In the genomic region with DNA sequence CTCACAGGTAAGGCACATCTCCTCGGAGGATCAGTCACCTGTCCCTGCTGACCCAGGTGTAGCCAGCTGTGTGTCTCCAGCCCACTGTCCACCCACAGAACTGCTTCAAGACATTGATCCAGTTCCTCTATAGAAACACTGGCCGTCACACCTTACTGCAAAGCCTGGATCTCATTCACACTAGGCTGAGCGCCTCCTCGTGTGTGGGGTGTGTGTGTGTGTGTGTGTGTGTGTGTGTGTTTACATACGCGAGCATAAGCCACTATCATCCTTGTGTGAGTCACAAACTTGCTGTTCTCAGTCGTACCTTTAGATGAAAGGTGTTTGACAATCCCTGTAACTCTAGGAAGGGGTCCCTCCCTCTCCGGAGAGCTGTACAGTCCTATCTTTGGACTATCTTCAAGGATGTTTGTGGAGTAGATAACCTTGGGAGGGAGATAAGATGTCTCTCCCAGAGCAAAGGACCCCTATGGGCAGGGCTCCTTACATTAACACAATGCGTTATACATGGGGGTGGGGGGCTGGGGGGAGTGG, we compare ENCODE assay signal across 39 mouse cellular contexts. TPM values are rescaled to one million over a fixed set of nuclear protein-coding genes. Genes with fewer than 3 reads are reported as not detected.
DNase-seq lines count a peak whose midpoint lies in the region; ATAC-seq and TF ChIP-seq lines count a peak whose summit lies in the region.
"Had no signal": no experiment of that assay in that cellular context is flagged by ENCODE, and none has a peak within 500 bp of the region (broad histone marks: within the 10 kb centered on the region; RNA-seq: fewer than 3 reads in every experiment).

No protein-coding gene starts in this region.

- ATAC-seq in intestine, embryonic 14.5 days (replicated peaks; ENCODE audit: low FRiP score, low TSS enrichment, low read depth): peak; percentile 66; the same call in 1 of the 2 replicates
- ATAC-seq in intestine, postnatal 0 days: no peak
- ATAC-seq in liver, embryonic 16.5 days (ENCODE audit: low read depth): peak; percentile 44
- ATAC-seq in stomach, embryonic 16.5 days (ENCODE audit: insufficient read depth, low FRiP score): peak; percentile 68; the same call in 1 of the 2 replicates
- ATAC-seq: activated CD4-positive, CD25-positive, alpha-beta regulatory T cell, adult 4 months; forebrain, postnatal 0 days; hindbrain, postnatal 0 days; midbrain, embryonic 16.5 days had no signal

- WGBS in intestine, embryonic 14.5 days: 64% methylated on average over 9 of the region's 9 CpGs
- 45% methylated on average over 9 of the region's 9 CpGs for WGBS in intestine, postnatal 0 days
- 38% methylated on average over 9 of the region's 9 CpGs for WGBS in liver, embryonic 16.5 days (ENCODE audit: insufficient replicate concordance)
- 50% methylated on average over 9 of the region's 9 CpGs for WGBS in stomach, embryonic 16.5 days
- WGBS in midbrain, embryonic 10.5 days: 88% methylated on average over 9 of the region's 9 CpGs

- no peak for TF ChIP-seq CTCF in intestine, postnatal 0 days (IDR thresholded peaks at IDR 0.05; ENCODE audit: low read depth)

- H3K4me3 ChIP-seq in intestine, embryonic 14.5 days (ENCODE audit: low read depth, low read length): no peak overlapping the region
- H3K4me3 ChIP-seq in intestine, postnatal 0 days (ENCODE audit: low read depth, low read length): no peak overlapping the region
- no peak overlapping the region for H3K4me3 ChIP-seq in liver, embryonic 16.5 days (ENCODE audit: low read depth, low read length)
- no peak overlapping the region for H3K4me3 ChIP-seq in stomach, embryonic 16.5 days (replicated peaks; ENCODE audit: low read length)
- H3K4me3 ChIP-seq in midbrain, embryonic 10.5 days: no peak overlapping the region
- H3K4me3 ChIP-seq: embryonic facial prominence, embryonic 10.5 days; embryonic facial prominence, embryonic 15.5 days; forebrain, embryonic 12.5 days; heart, embryonic 10.5 days; hindbrain, embryonic 12.5 days; left cerebral cortex, adult 2 months; limb, embryonic 13.5 days had no signal

- H3K4me2 ChIP-seq in intestine, embryonic 14.5 days (ENCODE audit: low read length): no peak overlapping the region
- no peak overlapping the region for H3K4me2 ChIP-seq in intestine, postnatal 0 days (replicated peaks; ENCODE audit: low read depth)
- H3K4me2 ChIP-seq in liver, embryonic 16.5 days (ENCODE audit: low read depth, low read length): peak overlapping the region; percentile 26
- no peak overlapping the region for H3K4me2 ChIP-seq in stomach, embryonic 16.5 days (ENCODE audit: low read depth, low read length)
- H3K4me2 ChIP-seq: embryonic facial prominence, embryonic 15.5 days; forebrain, embryonic 12.5 days; hindbrain, embryonic 12.5 days; limb, embryonic 13.5 days; lung, embryonic 14.5 days; midbrain, embryonic 11.5 days had no signal

- H3K9ac ChIP-seq in intestine, embryonic 14.5 days (ENCODE audit: low read length): no peak overlapping the region
- no peak overlapping the region for H3K9ac ChIP-seq in intestine, postnatal 0 days (ENCODE audit: low read depth, low read length)
- H3K9ac ChIP-seq in liver, embryonic 16.5 days (ENCODE audit: low read depth, low read length): no peak overlapping the region
- H3K9ac ChIP-seq in stomach, embryonic 16.5 days (ENCODE audit: low read length): no peak overlapping the region
- H3K9ac ChIP-seq: embryonic facial prominence, embryonic 15.5 days; forebrain, embryonic 12.5 days; forebrain, postnatal 0 days; hindbrain, embryonic 12.5 days; limb, embryonic 13.5 days; lung, embryonic 14.5 days had no signal

- H3K4me1 ChIP-seq in intestine, embryonic 14.5 days (replicated peaks; ENCODE audit: control insufficient read depth, insufficient read depth, low read length): 0 out of 2 replicates have a peak, but pooled peaks cover 4% of the 10 kb centered on the region
- no peaks in the 10 kb centered on the region for H3K4me1 ChIP-seq in intestine, postnatal 0 days (replicated peaks; ENCODE audit: control insufficient read depth, insufficient read depth, low read length)
- no peaks in the 10 kb centered on the region; the same call in 1 of the 2 replicates for H3K4me1 ChIP-seq in liver, embryonic 16.5 days (ENCODE audit: control insufficient read depth, low read depth, low read length)
- H3K4me1 ChIP-seq in stomach, embryonic 16.5 days (ENCODE audit: control insufficient read depth, insufficient read depth, low read length): peaks cover 3% of the 10 kb centered on the region; the same call in 1 of the 2 replicates
- peaks cover 4% of the 10 kb centered on the region; the same call in 1 of the 2 replicates for H3K4me1 ChIP-seq in midbrain, embryonic 10.5 days
- H3K4me1 ChIP-seq: embryonic facial prominence, embryonic 15.5 days; limb, embryonic 13.5 days had no signal

- H3K27ac ChIP-seq in intestine, embryonic 14.5 days (ENCODE audit: low read depth): 0 out of 2 replicates have a peak overlapping the region, but pooled peaks have one; percentile 2
- H3K27ac ChIP-seq in intestine, postnatal 0 days (ENCODE audit: low read depth, low read length): no peak overlapping the region
- 0 out of 2 replicates have a peak overlapping the region, but pooled peaks have one; percentile 47 for H3K27ac ChIP-seq in liver, embryonic 16.5 days (ENCODE audit: low read length)
- peak overlapping the region; percentile 25; the same call in 1 of the 2 replicates for H3K27ac ChIP-seq in stomach, embryonic 16.5 days (ENCODE audit: low read length)
- no peak overlapping the region for H3K27ac ChIP-seq in midbrain, embryonic 10.5 days (replicated peaks)
- H3K27ac ChIP-seq: embryonic facial prominence, embryonic 10.5 days; embryonic facial prominence, embryonic 15.5 days; forebrain, embryonic 12.5 days; heart, embryonic 10.5 days; hindbrain, embryonic 12.5 days; hindbrain, postnatal 0 days; left cerebral cortex, adult 2 months; limb, embryonic 13.5 days had no signal

- DNase-seq in intestine, embryonic 14.5 days (ENCODE audit: low spot score): no peak
- DNase-seq in kidney, postnatal 4 days: peak; percentile 7 to 37
- no peak for DNase-seq in kidney, adult 8-10 months
- no peak for DNase-seq in midbrain, embryonic 10.5 days (ENCODE audit: low spot score)
- DNase-seq in left cerebral cortex, adult 8-10 months (ENCODE audit: low spot score in 2 of 2): no peak
- DNase-seq: cerebellum, adult 2 months; cerebellum, postnatal 14 days; forebrain, postnatal 0 days; gastrocnemius, postnatal 10 days; heart, postnatal 36 days; lung, embryonic 14.5 days; lung, postnatal 14 days; right cerebral cortex, postnatal 25 days had no signal

- no peaks in the 10 kb centered on the region for H3K27me3 ChIP-seq in intestine, embryonic 14.5 days (replicated peaks; ENCODE audit: control insufficient read depth, insufficient read depth, low read length)
- no peaks in the 10 kb centered on the region for H3K27me3 ChIP-seq in intestine, postnatal 0 days (replicated peaks; ENCODE audit: control insufficient read depth, insufficient read depth, low read length)
- no peaks in the 10 kb centered on the region for H3K27me3 ChIP-seq in liver, embryonic 16.5 days (ENCODE audit: control insufficient read depth, insufficient read depth, low read depth, low read length)
- no peaks in the 10 kb centered on the region for H3K27me3 ChIP-seq in stomach, embryonic 16.5 days (ENCODE audit: control insufficient read depth, insufficient read depth, low read length)
- H3K27me3 ChIP-seq in midbrain, embryonic 10.5 days (ENCODE audit: low read depth, poor library complexity, severe bottlenecking): no peaks in the 10 kb centered on the region
- H3K27me3 ChIP-seq: forebrain, embryonic 12.5 days; hindbrain, embryonic 12.5 days; limb, embryonic 13.5 days had no signal

- no peaks in the 10 kb centered on the region for H3K36me3 ChIP-seq in intestine, embryonic 14.5 days (ENCODE audit: control insufficient read depth, insufficient read depth, low read length)
- H3K36me3 ChIP-seq in intestine, postnatal 0 days (ENCODE audit: control insufficient read depth, insufficient read depth): no peaks in the 10 kb centered on the region
- no peaks in the 10 kb centered on the region for H3K36me3 ChIP-seq in liver, embryonic 16.5 days (ENCODE audit: control insufficient read depth, insufficient read depth)
- H3K36me3 ChIP-seq in stomach, embryonic 16.5 days (ENCODE audit: control insufficient read depth, insufficient read depth, low read length): no peaks in the 10 kb centered on the region
- H3K36me3 ChIP-seq in midbrain, embryonic 10.5 days: no peaks in the 10 kb centered on the region
- H3K36me3 ChIP-seq: embryonic facial prominence, embryonic 10.5 days; embryonic facial prominence, embryonic 15.5 days; forebrain, embryonic 12.5 days; heart, embryonic 10.5 days; hindbrain, embryonic 12.5 days; limb, embryonic 13.5 days had no signal

- H3K9me3 ChIP-seq in intestine, embryonic 14.5 days (ENCODE audit: control insufficient read depth, low read length): 0 out of 2 replicates have a peak, but pooled peaks cover 2% of the 10 kb centered on the region
- H3K9me3 ChIP-seq in intestine, postnatal 0 days (ENCODE audit: control insufficient read depth): no peaks in the 10 kb centered on the region
- no peaks in the 10 kb centered on the region for H3K9me3 ChIP-seq in liver, embryonic 16.5 days (replicated peaks; ENCODE audit: control insufficient read depth, low read length)
- H3K9me3 ChIP-seq in stomach, embryonic 16.5 days (replicated peaks; ENCODE audit: control insufficient read depth, low read length): no peaks in the 10 kb centered on the region
- no peaks in the 10 kb centered on the region for H3K9me3 ChIP-seq in midbrain, embryonic 10.5 days (replicated peaks)
- H3K9me3 ChIP-seq: embryonic facial prominence, embryonic 10.5 days; embryonic facial prominence, embryonic 15.5 days; forebrain, embryonic 12.5 days; heart, embryonic 10.5 days; hindbrain, embryonic 12.5 days had no signal

RNA-seq across cellular contexts. Expression of gene Tff2, which starts 9.0 kb away (rescaled TPM):
- 2.0 TPM in 2 replicates for polyA plus RNA-seq in intestine, embryonic 14.5 days (2014; fragmentation: Nextera tagmentation; extraction: Ambion mirVana)
- polyA plus RNA-seq in intestine, postnatal 0 days (2015; fragmentation: Nextera tagmentation; extraction: Ambion mirVana): 116 and 203 TPM in 2 replicates
- 0.37 TPM in 1 of 2 replicates, not detected in the other for polyA plus RNA-seq in liver, embryonic 16.5 days (2015; fragmentation: Nextera tagmentation; extraction: Ambion mirVana)
- 99.1 and 132 TPM in 2 replicates for polyA plus RNA-seq in stomach, embryonic 16.5 days (2015; fragmentation: Nextera tagmentation; extraction: Ambion mirVana)
- not detected in 2 replicates for polyA plus RNA-seq in midbrain, embryonic 10.5 days (2016; fragmentation: Nextera tagmentation; extraction: Ambion mirVana)
- not detected for total RNA-seq in left cerebral cortex, adult 8-10 months (2022)
- total RNA-seq: adrenal gland, adult 2 months; CH12.LX; ES-E14; forebrain, postnatal 0 days; gastrocnemius, postnatal 10 days; granulocyte monocyte progenitor cell, adult 5-6 weeks; heart, postnatal 36 days; hindbrain, postnatal 0 days; layer of hippocampus, adult 18-20 months; layer of hippocampus, postnatal 14 days; left cerebral cortex, adult 2 months; left cerebral cortex, postnatal 36 days; neutrophil, adult 5-6 weeks had no signal
- polyA plus RNA-seq: activated CD4-positive, CD25-positive, alpha-beta regulatory T cell, adult 4 months; adrenal gland, adult 2 months; C2C12; cerebellum, adult 2 months; embryonic facial prominence, embryonic 10.5 days; forebrain, embryonic 12.5 days; forebrain, postnatal 0 days; heart, embryonic 10.5 days; heart, embryonic 16.5 days; hindbrain, embryonic 12.5 days; hindbrain, postnatal 0 days; limb, embryonic 13.5 days; lung, embryonic 14.5 days; midbrain, embryonic 11.5 days; midbrain, embryonic 16.5 days; neural tube, embryonic 11.5 days had no signal

RNA-seq across cellular contexts. Expression of gene Tff1, which starts 12.0 kb away (rescaled TPM):
- 12.7 and 17.2 TPM in 2 replicates for polyA plus RNA-seq in intestine, embryonic 14.5 days (2014; fragmentation: Nextera tagmentation; extraction: Ambion mirVana)
- 39.4 and 174 TPM in 2 replicates for polyA plus RNA-seq in intestine, postnatal 0 days (2015; fragmentation: Nextera tagmentation; extraction: Ambion mirVana)
- 0.50 TPM in 1 of 2 replicates, not detected in the other for polyA plus RNA-seq in liver, embryonic 16.5 days (2015; fragmentation: Nextera tagmentation; extraction: Ambion mirVana)
- 263 and 418 TPM in 2 replicates for polyA plus RNA-seq in stomach, embryonic 16.5 days (2015; fragmentation: Nextera tagmentation; extraction: Ambion mirVana)
- polyA plus RNA-seq in midbrain, embryonic 10.5 days (2016; fragmentation: Nextera tagmentation; extraction: Ambion mirVana): not detected in 2 replicates
- not detected for total RNA-seq in left cerebral cortex, adult 8-10 months (2022)
- total RNA-seq: adrenal gland, adult 2 months; adrenal gland, postnatal 4 days; ES-E14; forebrain, postnatal 0 days; gastrocnemius, postnatal 10 days; granulocyte monocyte progenitor cell, adult 5-6 weeks; heart, postnatal 36 days; hindbrain, postnatal 0 days; layer of hippocampus, adult 18-20 months; layer of hippocampus, postnatal 14 days; left cerebral cortex, adult 2 months; left cerebral cortex, postnatal 36 days; neutrophil, adult 5-6 weeks had no signal
- polyA plus RNA-seq: C2C12; cerebellum, adult 2 months; embryonic facial prominence, embryonic 10.5 days; embryonic facial prominence, embryonic 15.5 days; forebrain, embryonic 12.5 days; forebrain, postnatal 0 days; heart, embryonic 16.5 days; hindbrain, embryonic 12.5 days; hindbrain, postnatal 0 days; limb, embryonic 13.5 days; lung, embryonic 14.5 days; midbrain, embryonic 11.5 days; midbrain, embryonic 16.5 days; neural tube, embryonic 11.5 days had no signal

RNA-seq across cellular contexts. Expression of gene Tff3, which starts 23.6 kb away (rescaled TPM):
- 315 and 426 TPM in 2 replicates for polyA plus RNA-seq in intestine, embryonic 14.5 days (2014; fragmentation: Nextera tagmentation; extraction: Ambion mirVana)
- polyA plus RNA-seq in intestine, postnatal 0 days (2015; fragmentation: Nextera tagmentation; extraction: Ambion mirVana): 2,043 and 2,206 TPM in 2 replicates
- polyA plus RNA-seq in liver, embryonic 16.5 days (2015; fragmentation: Nextera tagmentation; extraction: Ambion mirVana): 144 and 179 TPM in 2 replicates
- polyA plus RNA-seq in stomach, embryonic 16.5 days (2015; fragmentation: Nextera tagmentation; extraction: Ambion mirVana): 109 and 128 TPM in 2 replicates
- 1.2 TPM in 1 of 2 replicates, not detected in the other for polyA plus RNA-seq in midbrain, embryonic 10.5 days (2016; fragmentation: Nextera tagmentation; extraction: Ambion mirVana)
- not detected for total RNA-seq in left cerebral cortex, adult 8-10 months (2022)
- total RNA-seq: adrenal gland, adult 2 months; adrenal gland, postnatal 4 days; CH12.LX; ES-E14; forebrain, postnatal 0 days; gastrocnemius, postnatal 10 days; granulocyte monocyte progenitor cell, adult 5-6 weeks; heart, postnatal 36 days; hindbrain, postnatal 0 days; layer of hippocampus, adult 18-20 months; layer of hippocampus, postnatal 14 days; left cerebral cortex, adult 2 months; left cerebral cortex, postnatal 36 days; neutrophil, adult 5-6 weeks had no signal
- polyA plus RNA-seq: activated CD4-positive, CD25-positive, alpha-beta regulatory T cell, adult 4 months; C2C12; embryonic facial prominence, embryonic 10.5 days; embryonic facial prominence, embryonic 15.5 days; hindbrain, embryonic 12.5 days; limb, embryonic 13.5 days; lung, embryonic 14.5 days had no signal

RNA-seq across cellular contexts. Expression of gene Tmprss3, which starts 45.7 kb away (rescaled TPM):
- polyA plus RNA-seq in intestine, embryonic 14.5 days (2014; fragmentation: Nextera tagmentation; extraction: Ambion mirVana): 0.12 TPM in 2 replicates
- polyA plus RNA-seq in intestine, postnatal 0 days (2015; fragmentation: Nextera tagmentation; extraction: Ambion mirVana): 0.04 and 0.05 TPM in 2 replicates
- polyA plus RNA-seq in liver, embryonic 16.5 days (2015; fragmentation: Nextera tagmentation; extraction: Ambion mirVana): 0.47 and 0.51 TPM in 2 replicates
- polyA plus RNA-seq in stomach, embryonic 16.5 days (2015; fragmentation: Nextera tagmentation; extraction: Ambion mirVana): 0.39 and 0.89 TPM in 2 replicates
- polyA plus RNA-seq in midbrain, embryonic 10.5 days (2016; fragmentation: Nextera tagmentation; extraction: Ambion mirVana): not detected in 2 replicates
- under 1 TPM in 1 of 4 experiments, not detected in 3; 0.21 TPM for total RNA-seq in left cerebral cortex, adult 8-10 months (2022)
- total RNA-seq: adrenal gland, adult 2 months; CH12.LX; forebrain, postnatal 0 days; heart, postnatal 36 days; layer of hippocampus, adult 18-20 months; left cerebral cortex, adult 2 months; left cerebral cortex, postnatal 36 days had no signal
- polyA plus RNA-seq: adrenal gland, adult 2 months; C2C12; embryonic facial prominence, embryonic 10.5 days; forebrain, embryonic 12.5 days; forebrain, postnatal 0 days; heart, embryonic 10.5 days; heart, embryonic 16.5 days; limb, embryonic 13.5 days; lung, embryonic 14.5 days; midbrain, embryonic 16.5 days; neural tube, embryonic 11.5 days had no signal

RNA-seq across cellular contexts. Expression of gene Ubash3a, which starts 54.6 kb away (rescaled TPM):
- 0.14 and 0.19 TPM in 2 replicates for polyA plus RNA-seq in intestine, embryonic 14.5 days (2014; fragmentation: Nextera tagmentation; extraction: Ambion mirVana)
- polyA plus RNA-seq in intestine, postnatal 0 days (2015; fragmentation: Nextera tagmentation; extraction: Ambion mirVana): not detected in 2 replicates
- polyA plus RNA-seq in liver, embryonic 16.5 days (2015; fragmentation: Nextera tagmentation; extraction: Ambion mirVana): 6.3 and 8.2 TPM in 2 replicates
- 1.1 and 1.4 TPM in 2 replicates for polyA plus RNA-seq in stomach, embryonic 16.5 days (2015; fragmentation: Nextera tagmentation; extraction: Ambion mirVana)
- polyA plus RNA-seq in midbrain, embryonic 10.5 days (2016; fragmentation: Nextera tagmentation; extraction: Ambion mirVana): 0.19 and 0.92 TPM in 2 replicates
- not detected for total RNA-seq in left cerebral cortex, adult 8-10 months (2022)
- total RNA-seq: gastrocnemius, postnatal 10 days; heart, postnatal 36 days; left cerebral cortex, adult 2 months; left cerebral cortex, postnatal 36 days had no signal
- polyA plus RNA-seq: C2C12; cerebellum, adult 2 months; forebrain, postnatal 0 days; hindbrain, embryonic 12.5 days; hindbrain, postnatal 0 days; midbrain, embryonic 11.5 days; midbrain, embryonic 16.5 days had no signal

Comparison
In these comparisons a context has a peak if more than half of its experiments do, and no peak if none do; other contexts are left out.
1. DNase-seq: peak in kidney, postnatal 4 days (2 of 2); none in intestine, embryonic 14.5 days (single experiment), kidney, adult 8-10 months (0 of 2), midbrain, embryonic 10.5 days (single experiment) and left cerebral cortex, adult 8-10 months (0 of 2).
2. H3K27ac ChIP-seq: peak in intestine, embryonic 14.5 days (single experiment), liver, embryonic 16.5 days (single experiment) and stomach, embryonic 16.5 days (single experiment); none in intestine, postnatal 0 days (single experiment) and midbrain, embryonic 10.5 days (single experiment).
3. RNA of gene Tff2, which starts 9.0 kb away (polyA plus RNA-seq): 116 to 203 TPM in intestine, postnatal 0 days and 99.1 to 132 TPM in stomach, embryonic 16.5 days; 2.0 TPM in intestine, embryonic 14.5 days, 0.37 TPM in liver, embryonic 16.5 days and not detected in midbrain, embryonic 10.5 days; every median in the first group is over 10 times any median in the second.
4. RNA of gene Tff3, which starts 23.6 kb away (polyA plus RNA-seq): 2,043 to 2,206 TPM in intestine, postnatal 0 days, 315 to 426 TPM in intestine, embryonic 14.5 days, 144 to 179 TPM in liver, embryonic 16.5 days and 109 to 128 TPM in stomach, embryonic 16.5 days; 1.2 TPM in midbrain, embryonic 10.5 days; every median in the first group is over 10 times any median in the second.